ENCODE assay signal across 8 mouse cellular contexts in genomic region chr4:86611524-86612288, GRCm38 (mm10). TPM values are rescaled to one million over a fixed set of nuclear protein-coding genes. Genes with fewer than 3 reads are reported as not detected.
A peak's percentile ranks its signal among the peaks of the same experiment; 100 is the strongest.
DNase-seq lines count a peak whose midpoint lies in the region; ATAC-seq and TF ChIP-seq lines count a peak whose summit lies in the region.

Haus6 (minus strand) TSS chr4:86612055.

- peak; percentile 81; the same call in 1 of the 2 replicates for TF ChIP-seq EP300 in heart, adult 2 months (IDR thresholded peaks at IDR 0.05; ENCODE audit: insufficient read depth, low read depth, low read length)

- DNase-seq in 3T3-L1 (ENCODE audit: low read depth, low spot score), result peak; percentile 99
- peak; percentile 65 to 72 for DNase-seq in adrenal gland, postnatal 4 days (ENCODE audit: low spot score in 2 of 2)
- peak; percentile 100 for DNase-seq in embryonic facial prominence, embryonic 14.5 days (ENCODE audit: low spot score)
- DNase-seq in heart, adult 2 months, result peak; percentile 89 to 95
- DNase-seq in kidney, adult 8-10 months, result peak; percentile 91 to 97
- peak; percentile 81 to 92 for DNase-seq in spleen, postnatal 10 days (ENCODE audit: low spot score in 2 of 2)

- no peaks in the 10 kb centered on the region for H3K27me3 ChIP-seq in embryonic facial prominence, embryonic 14.5 days (replicated peaks; ENCODE audit: control insufficient read depth, insufficient read depth, low read length)
- no peaks in the 10 kb centered on the region for H3K27me3 ChIP-seq in heart, adult 2 months (ENCODE audit: control insufficient read depth, insufficient read depth, low read length)
- no peaks in the 10 kb centered on the region for H3K27me3 ChIP-seq in limb, embryonic 13.5 days
- H3K27me3 ChIP-seq in midbrain, embryonic 16.5 days (ENCODE audit: control insufficient read depth, insufficient read depth, low read depth, low read length), result no peaks in the 10 kb centered on the region; the same call in 1 of the 2 replicates

- no peaks in the 10 kb centered on the region for H3K36me3 ChIP-seq in embryonic facial prominence, embryonic 14.5 days (ENCODE audit: control insufficient read depth, insufficient read depth, low read length)
- H3K36me3 ChIP-seq in heart, adult 2 months (ENCODE audit: control insufficient read depth, insufficient read depth, low read length), result no peaks in the 10 kb centered on the region; the same call in 1 of the 2 replicates
- H3K36me3 ChIP-seq in limb, embryonic 13.5 days, result 0 out of 2 replicates have a peak, but pooled peaks cover 3% of the 10 kb centered on the region
- no peaks in the 10 kb centered on the region for H3K36me3 ChIP-seq in midbrain, embryonic 16.5 days (ENCODE audit: control insufficient read depth, insufficient read depth, low read length)

- no peaks in the 10 kb centered on the region for H3K9me3 ChIP-seq in embryonic facial prominence, embryonic 14.5 days (ENCODE audit: control insufficient read depth, low read length)
- no peaks in the 10 kb centered on the region for H3K9me3 ChIP-seq in limb, embryonic 13.5 days
- no peaks in the 10 kb centered on the region for H3K9me3 ChIP-seq in midbrain, embryonic 16.5 days (replicated peaks; ENCODE audit: control insufficient read depth, low read length, poor library complexity, severe bottlenecking)

- H3K79me2 ChIP-seq in heart, adult 2 months (replicated peaks; ENCODE audit: control insufficient read depth, insufficient read depth, low read length), result no peaks in the 10 kb centered on the region

- peak; percentile 75; the same call in 1 of the 2 replicates for TF ChIP-seq POLR2A in heart, adult 2 months (IDR thresholded peaks at IDR 0.05; ENCODE audit: insufficient read depth, low read depth, low read length)

- peak within 1 kb of the TSS; percentile 81 for H3K9ac ChIP-seq in embryonic facial prominence, embryonic 14.5 days (ENCODE audit: low read depth, low read length)
- H3K9ac ChIP-seq in heart, adult 2 months (ENCODE audit: low read depth, low read length), result peak within 1 kb of the TSS; percentile 78
- H3K9ac ChIP-seq in limb, embryonic 13.5 days, result peak within 1 kb of the TSS; percentile 86
- H3K9ac ChIP-seq in midbrain, embryonic 16.5 days (ENCODE audit: low read depth, low read length), result peak within 1 kb of the TSS; percentile 77

- whole genome bisulfite sequencing in embryonic facial prominence, embryonic 14.5 days, result under 1% methylated on average over 55 of the region's 59 CpGs
- WGBS in heart, adult 2 months, result under 1% methylated on average over 59 of the region's 59 CpGs
- under 1% methylated on average over 59 of the region's 59 CpGs for WGBS in limb, embryonic 13.5 days
- WGBS in midbrain, embryonic 16.5 days, result under 1% methylated on average over 59 of the region's 59 CpGs

- H3K4me1 ChIP-seq in embryonic facial prominence, embryonic 14.5 days (ENCODE audit: control insufficient read depth, insufficient read depth, low read length), result peaks cover 7% of the 10 kb centered on the region; the same call in 1 of the 2 replicates
- H3K4me1 ChIP-seq in heart, adult 2 months (ENCODE audit: control insufficient read depth, insufficient read depth, low read length), result no peaks in the 10 kb centered on the region
- H3K4me1 ChIP-seq in limb, embryonic 13.5 days, result peaks cover 6% of the 10 kb centered on the region
- peaks cover 19% of the 10 kb centered on the region for H3K4me1 ChIP-seq in midbrain, embryonic 16.5 days (ENCODE audit: control insufficient read depth, insufficient read depth, low read length)

- intact Hi-C loops in heart, adult 2 months (cut with DNase I), result loop anchor here (2.0 to 10.0 kb wide), 4 partner anchors 35 to 243 kb away; partner anchors contain the start of gene Rps6

- peak; percentile 23 for TF ChIP-seq CTCF in heart, adult 2 months (IDR thresholded peaks at IDR 0.05)

- H3K4me3 ChIP-seq in embryonic facial prominence, embryonic 14.5 days (ENCODE audit: low read depth, low read length), result peak within 1 kb of the TSS; percentile 81
- H3K4me3 ChIP-seq in heart, adult 2 months, result peak within 1 kb of the TSS; percentile 68
- peak within 1 kb of the TSS; percentile 91 for H3K4me3 ChIP-seq in limb, embryonic 13.5 days
- H3K4me3 ChIP-seq in midbrain, embryonic 16.5 days (ENCODE audit: low read depth, low read length), result peak within 1 kb of the TSS; percentile 85

- ATAC-seq in embryonic facial prominence, embryonic 14.5 days (ENCODE audit: low read depth), result peak; percentile 100
- peak; percentile 99 for ATAC-seq in limb, embryonic 13.5 days (ENCODE audit: low FRiP score, low read depth)
- peak; percentile 100 for ATAC-seq in midbrain, embryonic 16.5 days

- peak within 1 kb of the TSS; percentile 71 for H3K4me2 ChIP-seq in embryonic facial prominence, embryonic 14.5 days (ENCODE audit: low read depth, low read length)
- peak within 1 kb of the TSS; percentile 82 for H3K4me2 ChIP-seq in limb, embryonic 13.5 days (replicated peaks)
- peak within 1 kb of the TSS; percentile 97 for H3K4me2 ChIP-seq in midbrain, embryonic 16.5 days (ENCODE audit: low read length)

- peak within 1 kb of the TSS; percentile 74; the same call in 1 of the 2 replicates for H3K27ac ChIP-seq in embryonic facial prominence, embryonic 14.5 days (replicated peaks; ENCODE audit: low read depth, low read length)
- H3K27ac ChIP-seq in heart, adult 2 months, result peak within 1 kb of the TSS; percentile 85
- H3K27ac ChIP-seq in limb, embryonic 13.5 days, result peak within 1 kb of the TSS; percentile 74; the same call in 1 of the 2 replicates
- peak within 1 kb of the TSS; percentile 65 for H3K27ac ChIP-seq in midbrain, embryonic 16.5 days (ENCODE audit: low read length)

RNA-seq across cellular contexts. Expression of gene Haus6, which starts in this region (rescaled TPM):
- total RNA-seq in adrenal gland, postnatal 4 days (2021), result 10 to 100 TPM; 14.1 to 15.7 TPM
- polyA plus RNA-seq in embryonic facial prominence, embryonic 14.5 days (2014; fragmentation: Nextera tagmentation; extraction: Ambion mirVana), result 12.2 and 14.5 TPM in 2 replicates
- total RNA-seq in heart, adult 2 months (2021), result 1 to 10 TPM; 4.7 to 5.5 TPM
- polyA plus RNA-seq in heart, adult 2 months (2012; rRNA removed), result 1.3 and 1.8 TPM in 2 replicates
- 16.5 and 18.2 TPM in 2 replicates for polyA plus RNA-seq in limb, embryonic 13.5 days (2015; fragmentation: Nextera tagmentation; extraction: Ambion mirVana)
- polyA plus RNA-seq in midbrain, embryonic 16.5 days (2015; fragmentation: Nextera tagmentation; extraction: Ambion mirVana), result 4.0 and 5.6 TPM in 2 replicates

Comparison
In these comparisons a context has a peak if more than half of its experiments do, and no peak if none do; other contexts are left out.
1. Peak in every context shown above with its lines: DNase-seq, ATAC-seq, H3K4me3 ChIP-seq and H3K27ac ChIP-seq.